Mouse (Mus musculus) liver, adult 2 months (tissue): ENCODE results near the gene Gm11549. TPM values are rescaled to one million over a fixed set of nuclear protein-coding genes. Genes with fewer than 3 reads are reported as not detected.
A peak's percentile ranks its signal among the peaks of the same experiment; 100 is the strongest.

Experiments
- DNase-seq: peaks from one replicate; pipeline ENCODE4 v3.0.0-alpha.2; 2011; ENCODE audit warnings: low read depth, low spot score; ENCODE audit errors: extremely low read depth
- H3K27ac ChIP-seq: fragments of 200-500 bp; replicated peaks from 2 replicates; pipeline ENCODE4 v1.5.1; 2012; ENCODE audit warnings: low read depth, mild to moderate bottlenecking, control low read depth, inconsistent platforms, low read length; ENCODE audit not compliant: insufficient read depth
- H3K27me3 ChIP-seq: fragments of 200-500 bp; 2 replicates; pipeline ENCODE4 v1.6.1; 2012; ENCODE audit warnings: mild to moderate bottlenecking, moderate library complexity, low read length, inconsistent platforms; ENCODE audit not compliant: control insufficient read depth, insufficient read depth
- H3K36me3 ChIP-seq: fragments of 200-500 bp; 2 replicates; pipeline ENCODE4 v1.6.1; 2012; ENCODE audit warnings: low read length, inconsistent platforms; ENCODE audit not compliant: control insufficient read depth, insufficient read depth
- H3K4me1 ChIP-seq: fragments of 200-500 bp; 2 replicates; pipeline ENCODE4 v1.6.1; 2011; ENCODE audit warnings: low read length; ENCODE audit not compliant: control insufficient read depth, insufficient read depth
- H3K4me3 ChIP-seq: fragments of 200-500 bp; 2 replicates; pipeline ENCODE4 v1.5.1; 2011; ENCODE audit warnings: low read depth, mild to moderate bottlenecking, control low read depth, low read length, moderate library complexity; ENCODE audit not compliant: insufficient read depth
- H3K79me2 ChIP-seq: fragments of 200-500 bp; 2 replicates; pipeline ENCODE4 v1.6.1; 2012; ENCODE audit warnings: inconsistent platforms, mild to moderate bottlenecking, low read length, moderate library complexity; ENCODE audit not compliant: control insufficient read depth, insufficient read depth
- H3K9ac ChIP-seq: fragments of 200-500 bp; 2 replicates; pipeline ENCODE4 v1.6.1; 2012; ENCODE audit warnings: low read depth, mild to moderate bottlenecking, control low read depth, inconsistent platforms, low read length
- CTCF ChIP-seq: fragments of 200-500 bp; IDR thresholded peaks from 2 replicates; pipeline ENCODE4 v1.5.1; 2011; ENCODE audit warnings: low read depth, low read length, control low read depth
- POLR2A ChIP-seq: fragments of 200-500 bp; IDR thresholded peaks from 2 replicates; pipeline ENCODE4 v1.6.1; 2011; ENCODE audit warnings: low read length, control low read depth; ENCODE audit not compliant: insufficient read depth; ENCODE audit errors: extremely low read depth
- WGBS: fragments of 180-500 bp; shearing (Covaris S2); methylation state at CpG from one replicate; pipeline ENCODE4 v1.1.7; 2018; 5-methylcytosine and 5-hydroxymethylcytosine counted together
- polyA plus RNA-seq: library from polyadenylated mRNA; depleted of rRNA; stranded (reverse); fragments of >200 nt; gene quantifications from 2 replicates; pipeline ENCODE4 v1.2.3, GENCODE M21; 2012
- total RNA-seq: library from RNA; depleted of rRNA; stranded (reverse); fragments of >200 nt; gene quantifications from 2 replicates; pipeline ENCODE4 v1.2.3, GENCODE M21; 2014

Gene Gm11549
- total and polyA plus RNA-seq, 2 experiments = not detected

DNA sequence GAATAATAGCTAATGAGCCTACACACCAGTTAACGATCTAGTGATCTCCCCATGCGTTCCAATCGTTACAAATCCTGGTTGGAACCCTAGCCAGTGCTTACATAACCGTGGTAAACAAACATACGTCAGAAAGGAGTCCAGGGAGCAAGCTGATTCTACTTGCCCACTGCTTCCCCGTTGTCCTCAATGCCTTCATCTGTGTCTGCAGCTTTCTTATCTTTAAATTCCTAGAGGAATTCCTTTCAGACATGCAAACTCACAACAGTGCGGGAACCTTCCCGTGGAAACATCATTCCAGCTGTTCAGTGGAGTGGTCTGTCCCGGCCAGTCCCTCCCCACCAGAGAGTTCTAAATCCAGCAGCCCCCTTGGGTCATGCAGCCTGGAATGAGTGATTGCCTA lies 38.7 kb downstream of the Gm11549 start:
- Histone ChIP-seq H3K27ac (peak overlapping the region; percentile 37), H3K9ac (peak overlapping the region; percentile 43), H3K4me3 (no peak overlapping the region), H3K4me1 (peaks cover 9% of the 10 kb centered on the region), H3K79me2 (no peaks in the 10 kb centered on the region), H3K27me3 (no peaks in the 10 kb centered on the region), H3K36me3 (no peaks in the 10 kb centered on the region)
- TF ChIP-seq CTCF (no peak), POLR2A (no peak)
- WGBS = 5% methylated on average over 9 of the region's 9 CpGs
- peak; percentile 93 for DNase-seq

DNA sequence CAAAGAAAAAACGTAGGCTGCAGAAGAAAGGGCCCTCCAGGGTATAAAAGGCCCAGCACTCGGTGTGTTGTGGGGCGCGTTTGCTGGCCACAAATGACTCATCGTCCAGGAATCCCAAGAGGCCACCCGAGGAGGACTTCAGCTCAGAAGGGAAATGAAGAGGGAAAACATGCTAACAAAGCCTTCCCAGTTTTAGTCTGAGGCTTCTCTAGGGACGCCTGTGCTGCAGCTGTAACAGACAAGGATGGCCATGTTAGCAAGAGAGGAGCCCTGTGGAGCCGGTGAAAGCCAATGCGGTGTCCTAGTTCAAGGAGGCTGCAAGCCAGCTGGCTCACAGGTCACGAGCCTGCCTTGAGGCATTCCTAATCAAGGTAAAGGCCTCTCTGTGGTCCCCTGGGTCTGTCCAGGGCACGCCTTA lies 39.8 kb downstream of the Gm11549 start:
- no peak for TF ChIP-seq CTCF
- no peak for TF ChIP-seq POLR2A
- Histone ChIP-seq H3K4me3 (no peak overlapping the region), H3K9ac (no peak overlapping the region), H3K4me1 (peaks cover 9% of the 10 kb centered on the region), H3K36me3 (no peaks in the 10 kb centered on the region), H3K27ac (peak overlapping the region; percentile 2; the same call in 1 of the 2 replicates), H3K79me2 (no peaks in the 10 kb centered on the region), H3K27me3 (no peaks in the 10 kb centered on the region)
- peak; percentile 67 for DNase-seq
- WGBS = 33% methylated on average over 11 of the region's 11 CpGs

DNA sequence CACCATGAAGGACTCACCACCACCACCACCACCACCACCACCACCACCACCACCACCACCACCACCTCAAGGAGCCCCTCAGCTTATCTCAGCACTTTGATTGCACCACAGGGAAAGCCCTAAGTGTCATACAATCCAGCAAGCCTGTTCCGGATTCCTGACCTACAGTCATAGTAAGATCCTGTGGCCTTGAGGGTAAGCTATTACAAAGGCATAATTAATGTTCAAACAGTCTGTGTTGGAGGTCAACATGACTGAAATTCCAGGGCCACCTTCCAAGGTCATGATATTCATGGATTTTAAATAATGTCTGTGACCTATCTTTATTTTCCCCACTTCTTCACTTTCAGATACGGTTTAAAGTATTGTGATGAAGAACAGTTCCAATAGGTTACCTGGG lies 41.1 kb downstream of the Gm11549 start:
- DNase-seq = peak; percentile 28
- no peaks in the 10 kb centered on the region for H3K79me2 ChIP-seq
- H3K4me3 ChIP-seq = no peak overlapping the region
- no peak overlapping the region for H3K27ac ChIP-seq
- TF ChIP-seq POLR2A (no peak), CTCF (no peak)
- H3K4me1 ChIP-seq = peaks cover 11% of the 10 kb centered on the region; the same call in 1 of the 2 replicates
- no peak overlapping the region for H3K9ac ChIP-seq
- H3K27me3 ChIP-seq = no peaks in the 10 kb centered on the region
- H3K36me3 ChIP-seq = no peaks in the 10 kb centered on the region
- WGBS = 40% methylated on average over 2 of the region's 2 CpGs

- Histone ChIP-seq H3K4me3 (no peak overlapping the region), H3K27ac (no peak overlapping the region), H3K27me3 (no peaks in the 10 kb centered on the region), H3K4me1 (peaks cover 11% of the 10 kb centered on the region; the same call in 1 of the 2 replicates), H3K9ac (no peak overlapping the region), H3K36me3 (no peaks in the 10 kb centered on the region), H3K79me2 (no peaks in the 10 kb centered on the region)
- TF ChIP-seq CTCF = no peak
- TF ChIP-seq POLR2A = no peak
- DNase-seq = no peak
- 98% methylated on average over 8 of the region's 8 CpGs for WGBS
Measured at GRCm38 (mm10) chr3:36478776-36479175, 42.8 kb downstream of the Gm11549 start.

DNA sequence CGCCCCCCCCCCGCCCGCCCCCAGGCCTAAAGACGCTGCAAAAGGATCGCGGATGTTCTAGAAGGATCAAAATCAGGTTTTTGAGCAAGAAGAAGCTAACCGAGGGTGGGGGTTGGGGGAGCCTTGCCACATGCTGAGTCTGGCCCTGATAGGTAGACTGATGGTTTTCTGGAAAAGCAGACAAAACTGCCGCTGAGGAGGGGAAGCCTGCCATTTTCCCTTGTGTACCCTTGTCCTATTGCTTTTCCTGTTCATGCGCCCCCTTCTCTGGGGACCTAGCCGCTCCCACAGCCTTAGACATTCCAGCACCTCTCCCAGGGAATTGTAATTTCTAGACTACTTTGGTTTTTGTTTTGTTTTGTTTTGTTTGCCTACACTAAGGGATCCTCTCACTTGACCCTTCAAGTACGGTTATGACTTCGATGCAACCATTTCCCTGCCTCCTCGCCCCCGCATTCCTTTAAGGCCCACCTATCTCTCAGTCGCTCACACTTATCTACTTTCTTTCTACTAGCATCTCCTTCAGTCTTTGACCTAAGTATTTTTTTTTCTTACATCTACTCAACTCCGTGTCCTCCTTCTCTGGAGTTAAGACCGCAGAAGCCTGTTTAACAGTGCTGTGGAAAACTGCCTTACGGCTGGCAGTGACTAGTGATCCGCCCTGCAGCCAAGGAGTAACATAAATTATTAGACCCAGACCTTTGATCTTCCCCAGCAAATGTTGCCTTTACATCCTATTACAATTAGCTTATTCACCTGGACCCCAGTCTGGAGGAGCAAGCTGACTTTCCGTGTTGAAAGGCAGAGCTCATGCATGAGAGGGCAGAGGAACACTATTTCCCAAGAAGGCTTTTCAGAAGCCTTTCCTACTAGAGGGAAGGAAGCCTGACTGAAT lies 45.1 kb downstream of the Gm11549 start:
- Histone ChIP-seq H3K27ac (no peak overlapping the region; the same call in 1 of the 2 replicates), H3K4me1 (peaks cover 10% of the 10 kb centered on the region), H3K36me3 (no peaks in the 10 kb centered on the region), H3K4me3 (peak overlapping the region; percentile 54), H3K9ac (peak overlapping the region; percentile 36), H3K79me2 (no peaks in the 10 kb centered on the region), H3K27me3 (no peaks in the 10 kb centered on the region)
- WGBS = 40% methylated on average over 20 of the region's 20 CpGs
- TF ChIP-seq CTCF (no peak), POLR2A (no peak)
- no peak for DNase-seq
